11 mouse cellular contexts compared by ENCODE assay signal in genomic region chr12:92672396-92672795, GRCm38 (mm10).
"Had no signal": no experiment of that assay in that cellular context is flagged by ENCODE, and none has a peak within 500 bp of the region (broad histone marks: within the 10 kb centered on the region; RNA-seq: fewer than 3 reads in every experiment).

No protein-coding gene starts in this region.

- DNase-seq: kidney, adult 2 months; kidney, postnatal 25 days; layer of hippocampus, adult 9-11 months; liver; lung, adult 18-20 months; lung, postnatal 10 days; lung, postnatal 36 days; midbrain, embryonic 14.5 days; right cerebral cortex, postnatal 25 days; spleen, adult 18-20 months; thymus, postnatal 25 days had no signal
